Mouse (Mus musculus): ENCODE data around the gene Cnn1. TPM values are rescaled to one million over a fixed set of nuclear protein-coding genes. Genes with fewer than 3 reads are reported as not detected.
"Not testable (repeated sequence)": the region's sequence is repeated elsewhere in the genome, so short reads cannot be mapped to it uniquely, and the experiment has no call there.

Cnn1 gene
- polyA plus RNA-seq, 1 experiment from 2014 or later: 2.4 TPM

DNA sequence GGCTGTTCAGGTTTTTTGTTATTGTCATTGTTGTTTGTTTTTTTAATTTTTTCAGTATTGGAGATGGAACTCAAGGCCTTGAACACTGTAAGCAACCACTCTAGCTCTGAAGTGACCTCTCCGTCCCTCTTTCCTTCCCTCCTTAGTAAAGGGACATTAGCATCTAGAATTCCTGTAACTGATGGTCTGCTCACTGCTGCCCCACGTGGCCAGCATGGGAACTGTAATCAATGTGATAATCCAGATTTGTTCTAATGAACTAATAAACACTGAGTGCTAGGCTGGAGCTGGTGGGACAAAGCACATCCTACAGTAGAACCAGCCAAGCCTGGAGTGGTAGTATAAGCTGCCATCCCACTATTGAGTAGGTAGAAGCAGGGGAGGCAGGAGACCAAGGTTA is 39.5 kb downstream of the Cnn1 start:
- Histone ChIP-seq H3K4me3 (no peak overlapping the region), H3K36me3 (no peaks in the 10 kb centered on the region), H3K27ac (no peak overlapping the region), H3K4me1 (peaks cover 14% of the 10 kb centered on the region), H3K27me3 (ENCODE audit: low read depth, poor library complexity, severe bottlenecking) (peaks cover 27% of the 10 kb centered on the region), H3K9me3 (replicated peaks) (no peaks in the 10 kb centered on the region)
- WGBS: 46% methylated on average over 2 of the region's 2 CpGs
- no peak for DNase-seq (ENCODE audit: low spot score)

DNA sequence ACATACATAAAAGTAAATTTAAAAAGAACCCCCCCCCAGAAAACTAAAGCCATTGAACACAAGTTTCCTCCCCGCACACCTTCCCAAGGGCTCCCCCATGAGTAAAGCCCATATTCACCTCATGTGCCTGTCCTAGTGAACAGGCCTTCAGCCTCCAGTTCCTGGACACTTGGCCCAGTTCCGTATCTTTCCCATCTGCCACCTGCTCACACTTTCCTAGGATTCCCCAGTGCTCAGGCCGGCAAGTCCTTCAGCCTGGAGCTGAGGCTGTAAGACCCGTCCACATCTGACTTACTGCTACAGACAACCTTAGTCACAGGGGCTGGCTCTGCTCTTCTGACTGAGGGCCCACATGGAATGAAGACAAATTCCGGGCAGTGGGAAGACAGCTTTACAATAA is 40.7 kb downstream of the Cnn1 start:
- 90% methylated on average over 5 of the region's 5 CpGs for WGBS
- DNase-seq (ENCODE audit: low spot score): no peak
- Histone ChIP-seq H3K27ac (no peak overlapping the region), H3K36me3 (no peaks in the 10 kb centered on the region), H3K4me1 (peaks cover 14% of the 10 kb centered on the region), H3K27me3 (ENCODE audit: low read depth, poor library complexity, severe bottlenecking) (peaks cover 27% of the 10 kb centered on the region), H3K9me3 (replicated peaks) (no peaks in the 10 kb centered on the region), H3K4me3 (no peak overlapping the region)

DNA sequence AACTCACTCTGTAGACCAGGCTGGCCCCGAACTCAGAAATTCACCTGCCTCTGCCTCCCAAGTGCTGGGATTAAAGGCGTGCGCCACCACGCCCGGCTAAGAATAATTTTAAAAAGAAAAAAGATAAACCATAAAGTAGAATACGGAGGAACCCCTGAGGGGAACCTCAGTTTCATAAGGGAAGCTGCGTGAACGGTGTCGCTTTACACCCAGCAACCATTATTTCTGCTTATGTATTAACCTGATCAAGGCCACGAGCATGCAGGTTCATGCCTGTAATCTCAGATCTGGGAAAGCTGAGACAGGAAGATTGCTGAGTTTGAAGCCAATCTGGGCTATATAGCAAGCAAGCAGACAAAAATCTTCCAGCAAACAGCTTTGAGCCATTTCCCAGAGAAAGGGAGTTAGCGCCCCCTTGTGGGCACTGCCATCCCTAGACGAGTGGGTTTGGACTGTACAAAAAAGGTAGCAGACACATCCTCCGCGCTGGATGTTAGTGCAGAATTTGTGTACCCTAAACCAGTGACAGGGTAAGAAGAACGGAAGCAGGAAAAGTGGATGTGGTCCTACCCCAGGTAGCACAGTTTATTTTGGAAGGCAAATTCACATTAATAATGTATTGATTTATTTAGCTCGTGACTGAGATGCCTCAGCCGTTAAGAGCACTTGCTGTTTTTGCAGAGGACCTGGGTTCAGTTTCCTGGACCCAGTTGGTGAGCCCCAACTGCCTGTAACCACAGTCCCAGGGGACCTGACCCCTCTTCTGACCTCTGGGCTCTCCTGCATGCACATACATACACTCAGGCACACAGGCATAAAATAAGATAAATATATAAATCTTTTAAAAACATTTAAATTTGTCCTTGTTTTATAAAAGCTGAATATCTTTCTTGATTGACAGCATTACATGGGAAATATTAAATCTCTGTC is 44.4 kb downstream of the Cnn1 start:
- no peaks in the 10 kb centered on the region for H3K4me1 ChIP-seq
- no peaks in the 10 kb centered on the region for H3K36me3 ChIP-seq
- peak; percentile 92 for DNase-seq (ENCODE audit: low spot score)
- WGBS: 59% methylated on average over 17 of the region's 17 CpGs
- H3K9me3 ChIP-seq (replicated peaks): 0 out of 2 replicates have a peak, but pooled peaks cover 5% of the 10 kb centered on the region
- H3K27me3 ChIP-seq (ENCODE audit: low read depth, poor library complexity, severe bottlenecking): no peaks in the 10 kb centered on the region
- H3K4me3 ChIP-seq: no peak overlapping the region
- H3K27ac ChIP-seq: no peak overlapping the region

DNA sequence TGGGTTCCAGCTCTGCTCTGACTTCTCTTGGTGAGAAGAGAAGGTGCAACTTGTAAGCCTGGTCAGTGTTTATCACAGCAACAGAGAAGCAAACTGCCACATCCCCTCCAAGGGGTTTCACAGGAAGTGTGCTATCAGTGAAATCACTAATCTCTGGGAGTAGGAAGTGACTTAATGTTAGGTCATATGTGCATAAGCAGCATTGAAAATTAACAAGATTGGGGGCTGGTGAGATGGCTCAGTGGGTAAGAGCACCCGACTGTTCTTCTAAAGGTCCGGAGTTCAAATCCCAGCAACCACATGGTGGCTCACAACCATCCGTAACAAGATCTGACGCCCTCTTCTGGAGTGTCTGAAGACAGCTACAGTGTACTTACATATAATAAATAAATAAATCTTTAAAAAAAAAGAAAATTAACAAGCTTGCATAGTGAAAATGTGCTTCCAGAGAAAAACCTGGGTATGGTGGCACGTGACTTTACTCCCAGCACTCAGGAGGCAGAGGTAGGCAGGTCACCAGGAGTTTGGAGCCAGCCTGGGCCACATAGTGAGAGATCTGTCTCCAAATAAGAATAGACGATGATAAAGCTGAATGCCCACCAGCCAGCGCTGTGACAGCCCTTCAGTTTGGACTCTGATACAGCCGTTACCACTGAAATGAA is 45.4 kb downstream of the Cnn1 start:
- Histone ChIP-seq H3K27ac (no peak overlapping the region), H3K4me1 (no peaks in the 10 kb centered on the region), H3K36me3 (no peaks in the 10 kb centered on the region), H3K4me3 (no peak overlapping the region), H3K27me3 (ENCODE audit: low read depth, poor library complexity, severe bottlenecking) (no peaks in the 10 kb centered on the region), H3K9me3 (replicated peaks) (peaks cover 8% of the 10 kb centered on the region; the same call in 1 of the 2 replicates)
- 89% methylated on average over 8 of the region's 8 CpGs for WGBS
- no peak for DNase-seq (ENCODE audit: low spot score)

DNA sequence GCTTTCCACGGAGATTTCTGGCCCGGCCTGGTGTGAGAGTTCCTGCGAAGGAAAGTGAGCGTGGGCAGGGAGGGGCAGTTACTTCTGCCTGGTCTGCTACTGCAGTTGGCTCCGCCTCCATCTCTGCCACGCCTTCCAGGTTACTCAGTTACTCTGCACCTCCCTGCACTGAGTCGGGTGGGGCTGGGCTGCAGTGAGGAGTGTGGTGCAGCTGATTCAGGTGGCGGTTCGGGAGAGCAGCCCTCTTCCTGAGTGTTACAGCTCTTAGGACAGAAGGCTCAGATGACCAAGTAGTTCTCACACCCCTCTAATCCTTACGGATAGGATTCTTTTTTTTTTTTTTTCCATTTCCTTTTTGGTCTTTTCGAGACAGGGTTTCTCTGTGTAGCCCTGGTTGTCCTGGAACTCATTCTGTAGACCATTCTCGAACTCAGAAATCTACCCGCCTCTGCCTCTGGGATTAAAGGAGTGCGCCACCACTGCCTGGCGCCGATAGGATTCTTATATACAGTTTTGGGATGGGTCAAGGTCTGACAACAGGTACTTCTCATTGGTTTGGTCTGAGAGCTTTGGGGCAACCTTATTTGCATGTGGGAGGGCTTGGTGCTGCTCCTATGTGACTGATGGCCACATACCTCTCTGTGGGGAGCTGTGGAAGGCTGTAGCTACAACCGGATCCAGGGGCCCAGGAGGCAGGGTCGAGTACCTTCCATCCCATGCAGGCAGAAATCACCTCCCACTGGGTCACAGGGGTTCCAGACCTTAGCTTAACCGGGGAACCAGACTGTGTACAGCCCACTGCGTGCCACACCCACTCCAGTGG is 50.6 kb downstream of the Cnn1 start:
- Histone ChIP-seq H3K9me3 (replicated peaks) (peaks cover 8% of the 10 kb centered on the region; the same call in 1 of the 2 replicates), H3K4me1 (no peaks in the 10 kb centered on the region), H3K4me3 (no peak overlapping the region), H3K27me3 (ENCODE audit: low read depth, poor library complexity, severe bottlenecking) (no peaks in the 10 kb centered on the region), H3K36me3 (no peaks in the 10 kb centered on the region), H3K27ac (no peak overlapping the region)
- 76% methylated on average over 20 of the region's 20 CpGs for WGBS
- DNase-seq (ENCODE audit: low spot score): no peak

DNA sequence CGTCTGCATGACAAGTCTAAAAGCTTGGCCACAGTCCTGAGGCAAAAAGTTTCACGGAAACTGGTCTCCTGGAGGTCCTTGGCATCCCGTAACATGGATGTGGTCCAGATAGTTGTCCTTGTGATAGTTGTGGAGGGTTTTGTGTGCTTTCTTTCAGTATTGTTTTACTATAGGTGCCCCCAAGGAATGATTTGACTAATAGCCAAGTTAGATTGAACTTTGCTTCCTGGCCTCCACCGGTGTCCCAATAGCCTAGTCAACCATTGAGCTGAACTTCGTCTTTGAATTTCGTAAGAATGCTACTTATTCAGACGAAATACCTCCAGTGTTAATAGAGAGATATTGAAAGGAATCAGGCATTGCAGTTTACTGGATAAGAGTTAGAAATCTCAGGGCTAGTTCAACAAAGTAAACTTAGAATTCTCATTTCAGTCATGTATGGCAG is 51.3 kb downstream of the Cnn1 start:
- not testable (repeated sequence) for H3K4me3 ChIP-seq; DNase-seq (ENCODE audit: low spot score); H3K4me1 ChIP-seq; H3K27ac ChIP-seq; H3K36me3 ChIP-seq; H3K9me3 ChIP-seq (replicated peaks); H3K27me3 ChIP-seq (ENCODE audit: low read depth, poor library complexity, severe bottlenecking)
- 84% methylated on average over 7 of the region's 7 CpGs for WGBS

DNA sequence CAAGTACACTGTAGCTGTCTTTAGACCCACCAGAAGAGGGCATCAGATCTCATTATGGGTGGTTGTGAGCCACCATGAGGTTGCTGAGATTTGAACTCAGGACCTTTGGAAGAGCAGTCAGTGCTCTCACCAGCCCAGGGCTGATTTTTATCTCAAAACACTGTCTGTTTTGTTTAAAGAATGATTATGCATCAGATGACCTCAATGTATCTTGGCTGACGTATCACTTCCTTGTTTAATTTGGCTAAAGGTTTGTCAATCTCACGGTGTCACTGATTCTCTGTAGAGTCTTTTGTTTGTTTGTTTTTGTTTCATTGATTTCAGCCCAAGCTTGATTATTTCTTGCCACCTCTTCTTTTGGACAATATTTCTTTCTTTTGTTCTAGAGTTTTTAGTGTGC is 51.9 kb downstream of the Cnn1 start:
- Histone ChIP-seq H3K4me1 (peaks cover 5% of the 10 kb centered on the region; the same call in 1 of the 2 replicates), H3K36me3 (no peaks in the 10 kb centered on the region), H3K27me3 (ENCODE audit: low read depth, poor library complexity, severe bottlenecking) (no peaks in the 10 kb centered on the region), H3K4me3 (no peak overlapping the region), H3K9me3 (replicated peaks) (peaks cover 8% of the 10 kb centered on the region; the same call in 1 of the 2 replicates), H3K27ac (no peak overlapping the region)
- DNase-seq (ENCODE audit: low spot score): no peak
- 95% methylated on average over 2 of the region's 2 CpGs for WGBS

DNA sequence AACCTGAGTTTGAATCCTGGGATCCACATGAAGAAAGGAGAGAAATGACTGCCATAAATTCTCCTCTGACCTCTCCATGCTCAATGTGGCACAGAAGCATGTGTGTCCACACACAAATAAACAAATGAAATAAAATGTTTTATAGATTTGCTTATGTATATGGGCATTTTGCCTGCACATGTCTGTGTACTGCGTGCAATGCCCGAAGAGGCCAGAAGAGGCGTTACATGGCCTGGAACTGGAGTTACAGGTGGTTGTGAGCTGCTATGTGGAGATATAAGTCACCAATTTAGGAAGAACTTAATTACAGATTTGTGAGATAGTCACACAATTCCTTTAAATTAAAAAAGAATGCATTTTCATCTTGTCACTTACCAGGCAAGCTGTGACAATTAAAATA is 54.8 kb downstream of the Cnn1 start:
- WGBS: 90% methylated on average over 3 of the region's 3 CpGs
- no peak for DNase-seq (ENCODE audit: low spot score)

DNA sequence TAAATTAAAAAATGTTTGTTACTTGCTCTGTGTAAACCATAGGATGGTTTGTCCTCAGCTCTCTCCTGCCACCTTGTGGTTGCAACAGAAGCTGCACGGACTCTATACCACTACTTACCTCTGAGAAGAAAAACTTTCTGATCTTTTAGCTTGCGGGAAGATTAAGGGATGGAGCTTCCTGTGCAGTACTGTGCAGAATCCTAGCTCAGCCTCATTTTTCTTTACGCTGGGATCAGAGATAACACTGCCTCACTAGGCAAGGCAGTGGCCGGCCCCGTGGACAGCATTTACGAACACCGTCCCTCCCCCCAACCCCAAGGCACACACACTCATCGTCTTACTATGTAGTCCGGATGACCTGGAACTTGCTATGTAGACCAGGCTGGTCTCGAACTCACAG is 56.6 kb downstream of the Cnn1 start:
- peaks cover 18% of the 10 kb centered on the region for H3K4me1 ChIP-seq
- H3K36me3 ChIP-seq: peaks cover 10% of the 10 kb centered on the region
- H3K4me3 ChIP-seq: peak overlapping the region; percentile 69

More for the DNA sequence above, 54.8 kb downstream of the Cnn1 start:
- Histone ChIP-seq H3K4me1 (peaks cover 18% of the 10 kb centered on the region), H3K27me3 (ENCODE audit: low read depth, poor library complexity, severe bottlenecking) (peaks cover 15% of the 10 kb centered on the region), H3K9me3 (replicated peaks) (peaks cover 3% of the 10 kb centered on the region; the same call in 1 of the 2 replicates), H3K36me3 (peaks cover 10% of the 10 kb centered on the region), H3K27ac (no peak overlapping the region), H3K4me3 (no peak overlapping the region)

DNA sequence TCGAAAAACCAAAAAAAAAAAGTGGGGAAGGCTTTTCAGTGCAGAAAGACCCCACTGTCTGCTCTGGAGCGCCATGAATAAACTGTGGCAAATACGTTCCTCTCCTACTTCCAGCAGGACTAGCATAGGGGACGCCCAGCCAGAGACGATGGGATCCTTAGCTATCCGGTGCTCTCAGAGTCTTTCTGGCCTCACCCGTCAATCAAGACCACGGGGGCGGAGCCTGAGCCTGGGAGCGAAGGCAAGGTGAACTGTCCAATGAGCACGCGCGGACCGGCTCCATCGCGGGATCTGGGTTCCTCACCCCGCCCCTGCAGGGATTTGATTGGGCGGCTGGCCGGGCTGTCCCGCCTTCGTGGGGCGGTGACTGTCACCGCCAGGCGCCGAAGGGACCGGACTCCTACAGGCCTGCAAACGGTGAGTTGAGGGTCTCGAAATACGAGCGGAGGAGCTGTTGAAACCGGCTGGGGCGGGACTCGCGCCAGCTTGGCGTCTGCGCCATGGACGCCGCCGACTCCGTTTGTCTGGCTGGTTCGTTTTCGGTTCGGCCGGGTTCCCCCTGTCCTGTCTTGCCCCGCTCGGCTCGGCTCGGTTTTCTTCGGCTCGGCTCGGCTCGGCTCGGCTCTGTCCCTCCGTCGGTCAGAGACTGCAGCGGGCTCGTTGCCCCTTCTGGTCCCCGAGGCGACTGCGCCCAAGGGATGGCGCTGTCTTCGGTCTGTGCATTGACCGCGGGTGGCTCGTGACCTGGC is 57.7 kb downstream of the Cnn1 start, which contains the start of gene Pigyl:
Gene Pigyl (plus strand): TSS at position 350 of the 749 bp plus-strand sequence.
- Histone ChIP-seq H3K27ac (peak within 1 kb of the TSS; percentile 90), H3K4me3 (peak within 1 kb of the TSS; percentile 69), H3K27me3 (ENCODE audit: low read depth, poor library complexity, severe bottlenecking) (peaks cover 16% of the 10 kb centered on the region), H3K36me3 (peaks cover 10% of the 10 kb centered on the region), H3K9me3 (replicated peaks) (no peaks in the 10 kb centered on the region), H3K4me1 (peaks cover 18% of the 10 kb centered on the region)
- WGBS: under 1% methylated on average over 65 of the region's 65 CpGs
- DNase-seq (ENCODE audit: low spot score): peak; percentile 98

More for the DNA sequence above, 56.6 kb downstream of the Cnn1 start:
- H3K27ac ChIP-seq: no peak overlapping the region
- peaks cover 16% of the 10 kb centered on the region for H3K27me3 ChIP-seq (ENCODE audit: low read depth, poor library complexity, severe bottlenecking)
- H3K9me3 ChIP-seq (replicated peaks): no peaks in the 10 kb centered on the region
- peak; percentile 77 for DNase-seq (ENCODE audit: low spot score)
- 27% methylated on average over 10 of the region's 10 CpGs for WGBS

DNA sequence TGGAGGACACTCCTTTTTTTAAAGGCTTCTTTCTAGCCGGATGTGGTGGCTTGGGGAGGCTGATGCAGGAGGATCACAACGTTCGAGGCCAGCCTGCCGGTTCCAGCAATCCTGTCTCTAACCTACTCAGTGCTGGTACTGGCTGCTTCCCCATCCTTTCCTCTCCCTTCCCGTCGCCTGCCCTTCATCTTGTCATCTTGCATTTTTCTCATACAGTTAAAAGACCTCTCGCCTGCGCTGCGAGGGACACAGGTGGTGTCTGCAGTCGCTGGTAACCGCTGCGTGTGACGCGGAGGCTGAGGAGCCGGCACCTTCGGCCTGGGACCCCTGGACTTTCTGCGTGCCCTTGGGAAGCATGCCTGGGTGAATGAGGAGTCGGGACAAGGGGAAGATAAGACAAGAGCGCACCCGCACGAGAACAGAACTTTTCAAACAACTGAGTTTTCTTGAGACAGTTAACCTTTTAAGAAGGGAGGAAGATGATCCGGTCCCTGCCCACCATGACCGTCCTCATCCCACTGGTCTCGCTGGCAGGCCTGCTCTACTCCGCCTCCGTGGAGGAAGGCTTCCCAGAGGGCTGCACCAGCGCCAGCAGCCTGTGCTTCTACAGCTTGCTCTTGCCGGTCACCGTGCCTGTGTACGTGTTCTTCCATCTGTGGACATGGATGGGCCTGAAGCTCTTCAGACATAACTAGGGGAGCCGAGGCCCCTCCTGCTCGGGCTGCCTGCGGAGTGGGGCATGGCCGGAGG is 58.7 kb downstream of the Cnn1 start:
- 64% methylated on average over 34 of the region's 34 CpGs for WGBS
- DNase-seq (ENCODE audit: low spot score): no peak
- no peaks in the 10 kb centered on the region for H3K9me3 ChIP-seq (replicated peaks)
- peak overlapping the region; percentile 69 for H3K4me3 ChIP-seq
- peaks cover 21% of the 10 kb centered on the region for H3K27me3 ChIP-seq (ENCODE audit: low read depth, poor library complexity, severe bottlenecking)
- H3K4me1 ChIP-seq: peaks cover 18% of the 10 kb centered on the region
- peak overlapping the region; percentile 90; the same call in 1 of the 2 replicates for H3K27ac ChIP-seq
- H3K36me3 ChIP-seq: peaks cover 10% of the 10 kb centered on the region
